Mouse (Mus musculus): ENCODE measurements around the gene Sugct. TPM values are rescaled to one million over a fixed set of nuclear protein-coding genes. Genes with fewer than 3 reads are reported as not detected.

Sugct gene
- polyA plus RNA-seq, 1 experiment from 2014 or later, result 3.8 TPM

DNA sequence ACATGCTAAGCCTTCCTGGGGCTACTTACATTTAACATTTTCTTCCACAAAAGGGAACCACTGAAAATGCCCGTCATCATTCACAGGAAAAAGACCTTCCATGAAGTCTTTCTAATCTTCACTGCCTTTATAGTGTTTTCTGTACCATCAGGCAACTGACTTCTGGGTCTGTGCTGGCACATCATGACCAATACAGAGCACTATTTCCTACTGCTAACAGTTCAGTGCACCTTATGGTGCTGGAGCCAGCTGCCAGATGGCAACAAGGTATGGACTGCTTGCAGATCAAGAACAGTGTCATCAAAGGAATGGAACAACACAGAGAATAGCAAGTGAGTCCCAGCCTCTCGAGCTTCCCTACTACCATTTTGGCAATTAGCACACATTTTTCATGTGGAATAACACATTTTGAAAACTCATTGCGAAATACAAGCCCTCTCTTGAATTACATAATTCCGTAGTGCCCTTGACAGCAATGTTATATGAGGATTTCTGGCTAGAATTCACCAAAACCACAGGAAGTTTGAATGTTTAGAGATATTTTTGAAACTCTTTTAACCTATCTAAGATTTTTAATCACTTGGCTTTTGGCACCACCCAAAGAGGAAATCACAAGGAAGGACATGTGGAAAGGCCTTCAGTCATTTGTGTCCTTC, 359.3 kb downstream of the Sugct start:
- no peak for DNase-seq (ENCODE audit: low spot score)
- no peaks in the 10 kb centered on the region for H3K27me3 ChIP-seq (replicated peaks; ENCODE audit: low read depth, poor library complexity, severe bottlenecking)
- 85% methylated on average over 4 of the region's 4 CpGs for WGBS

DNA sequence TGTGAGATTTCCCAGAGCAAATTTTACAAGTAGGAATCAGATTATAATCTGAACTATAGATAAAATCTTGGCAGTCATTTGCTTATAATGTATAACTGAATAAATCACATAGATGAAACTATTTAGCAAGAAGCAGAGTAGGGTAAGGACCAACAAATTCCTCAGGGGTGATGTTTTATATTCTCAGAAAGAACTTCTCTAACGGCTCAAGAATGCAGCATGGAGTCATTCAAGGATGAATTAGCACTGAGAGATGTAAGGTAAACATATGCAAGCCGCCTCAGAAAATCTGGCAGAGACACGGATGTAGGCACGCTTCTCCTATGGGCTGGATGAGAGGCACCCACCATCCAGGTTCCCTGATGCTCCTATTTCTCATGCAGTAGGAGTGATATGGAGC, 368.5 kb downstream of the Sugct start:
- H3K4me1 ChIP-seq, result no peaks in the 10 kb centered on the region
- no peak for DNase-seq (ENCODE audit: low spot score)
- WGBS, result 92% methylated on average over 4 of the region's 4 CpGs
- H3K9me3 ChIP-seq, result no peaks in the 10 kb centered on the region
- H3K36me3 ChIP-seq (replicated peaks), result no peaks in the 10 kb centered on the region
- H3K4me3 ChIP-seq, result no peak overlapping the region
- H3K27ac ChIP-seq (replicated peaks), result no peak overlapping the region
- no peaks in the 10 kb centered on the region for H3K27me3 ChIP-seq (replicated peaks; ENCODE audit: low read depth, poor library complexity, severe bottlenecking)

More for the DNA sequence above, 359.3 kb downstream of the Sugct start:
- no peaks in the 10 kb centered on the region for H3K4me1 ChIP-seq
- no peaks in the 10 kb centered on the region for H3K9me3 ChIP-seq
- H3K4me3 ChIP-seq, result no peak overlapping the region
- H3K27ac ChIP-seq (replicated peaks), result no peak overlapping the region
- H3K36me3 ChIP-seq (replicated peaks), result no peaks in the 10 kb centered on the region

DNA sequence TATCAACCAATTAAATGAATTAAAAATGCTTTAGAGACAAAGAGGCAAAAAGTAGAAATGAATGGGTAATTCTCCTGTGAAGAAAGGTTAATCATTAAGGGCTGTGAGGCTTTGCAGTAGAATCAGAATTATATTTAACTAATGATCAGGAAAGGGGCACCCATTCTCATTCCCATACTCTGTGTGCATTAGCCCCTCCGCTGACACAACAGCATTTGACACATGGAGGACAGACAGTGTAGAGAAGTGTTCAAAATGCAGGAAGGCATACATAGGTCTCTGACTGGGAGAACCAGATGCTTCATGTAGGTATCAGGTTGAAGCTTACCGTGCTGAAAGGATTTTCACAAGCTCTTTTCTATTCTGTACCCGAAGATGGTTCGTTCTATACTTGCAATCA, 393.8 kb downstream of the Sugct start:
- no peaks in the 10 kb centered on the region for H3K36me3 ChIP-seq (replicated peaks)
- H3K4me1 ChIP-seq, result peaks cover 4% of the 10 kb centered on the region; the same call in 1 of the 2 replicates
- no peak overlapping the region for H3K4me3 ChIP-seq
- 90% methylated on average over 4 of the region's 4 CpGs for WGBS
- H3K27ac ChIP-seq (replicated peaks), result no peak overlapping the region
- no peak for DNase-seq (ENCODE audit: low spot score)
- H3K27me3 ChIP-seq (replicated peaks; ENCODE audit: low read depth, poor library complexity, severe bottlenecking), result no peaks in the 10 kb centered on the region
- H3K9me3 ChIP-seq, result no peaks in the 10 kb centered on the region

DNA sequence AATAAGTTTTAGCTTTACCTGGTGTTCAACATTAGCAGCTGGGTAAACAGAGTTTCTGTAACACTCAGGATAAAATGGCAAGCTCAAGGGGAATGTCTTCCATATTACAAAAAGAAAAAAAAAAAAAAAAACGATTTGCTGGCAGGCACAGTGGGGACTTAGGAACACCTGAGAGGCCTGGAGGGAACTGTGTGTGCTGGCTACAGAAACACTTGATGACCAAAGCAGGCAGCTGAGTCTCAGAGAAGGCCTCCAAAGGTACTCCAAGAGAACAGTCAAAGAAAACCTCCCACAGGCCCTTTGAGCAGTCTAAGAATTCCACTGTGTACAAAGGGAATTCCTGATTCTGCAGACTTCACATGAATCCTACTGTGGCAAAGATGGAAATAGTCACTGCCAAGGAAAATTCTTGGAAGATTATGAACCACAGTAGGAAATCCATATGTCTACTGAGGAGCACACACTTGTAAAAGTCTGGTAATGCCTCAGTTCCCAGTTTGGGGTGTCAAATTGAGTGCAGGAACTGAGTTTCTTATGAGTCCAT, 397.8 kb downstream of the Sugct start:
- no peaks in the 10 kb centered on the region for H3K36me3 ChIP-seq (replicated peaks)
- H3K4me3 ChIP-seq, result no peak overlapping the region
- 56% methylated on average over 1 of the region's 1 CpGs for WGBS
- no peaks in the 10 kb centered on the region for H3K9me3 ChIP-seq
- H3K4me1 ChIP-seq, result peaks cover 4% of the 10 kb centered on the region; the same call in 1 of the 2 replicates
- no peak for DNase-seq (ENCODE audit: low spot score)
- no peak overlapping the region for H3K27ac ChIP-seq (replicated peaks)
- no peaks in the 10 kb centered on the region for H3K27me3 ChIP-seq (replicated peaks; ENCODE audit: low read depth, poor library complexity, severe bottlenecking)

DNA sequence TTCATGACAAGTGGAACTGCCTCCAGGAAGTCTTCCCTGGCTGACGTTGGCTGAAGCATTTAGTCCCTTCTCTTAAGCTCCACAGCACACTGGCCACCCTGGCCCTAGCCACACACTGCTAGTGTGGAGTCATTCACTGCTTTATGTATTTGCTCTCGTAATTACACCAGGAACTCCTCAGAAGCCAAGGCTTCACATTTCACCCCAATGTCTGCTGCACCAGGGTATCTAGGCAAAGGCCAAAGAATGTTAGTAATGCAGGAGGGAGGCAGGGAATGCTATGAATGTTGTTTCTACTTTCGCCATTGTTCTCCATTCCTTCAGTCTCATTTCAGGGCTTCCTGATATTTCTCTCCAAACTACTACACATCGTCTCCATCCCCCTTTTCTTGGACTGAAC, 398.4 kb downstream of the Sugct start:
- Histone ChIP-seq H3K9me3 (no peaks in the 10 kb centered on the region), H3K36me3 (replicated peaks) (no peaks in the 10 kb centered on the region), H3K27me3 (replicated peaks; ENCODE audit: low read depth, poor library complexity, severe bottlenecking) (no peaks in the 10 kb centered on the region), H3K4me1 (peaks cover 4% of the 10 kb centered on the region; the same call in 1 of the 2 replicates), H3K27ac (replicated peaks) (no peak overlapping the region), H3K4me3 (no peak overlapping the region)
- 42% methylated on average over 4 of the region's 4 CpGs for WGBS
- peak; percentile 9 for DNase-seq (ENCODE audit: low spot score)

DNA sequence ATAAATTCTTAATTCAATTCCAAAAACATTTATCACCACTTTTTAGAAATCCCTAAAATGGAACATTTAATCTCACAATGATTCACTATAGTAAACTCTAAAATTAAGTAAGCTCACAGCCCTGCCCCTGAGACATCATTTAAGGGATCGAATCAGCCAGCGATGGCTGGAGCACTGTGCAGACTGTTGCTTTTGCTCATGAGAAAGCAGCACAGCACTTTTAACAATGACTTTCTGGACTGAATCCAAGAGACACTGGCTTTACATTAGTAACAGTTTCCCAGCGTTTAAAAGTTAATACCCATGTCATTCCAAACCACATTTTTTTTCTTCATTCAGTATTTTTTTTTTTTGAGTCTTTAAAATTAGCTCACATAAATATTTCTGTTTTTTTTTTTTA, 398.9 kb downstream of the Sugct start:
- no peak overlapping the region for H3K27ac ChIP-seq (replicated peaks)
- no peak for DNase-seq (ENCODE audit: low spot score)
- peaks cover 4% of the 10 kb centered on the region; the same call in 1 of the 2 replicates for H3K4me1 ChIP-seq
- WGBS, result 84% methylated on average over 3 of the region's 3 CpGs
- H3K4me3 ChIP-seq, result no peak overlapping the region
- no peaks in the 10 kb centered on the region for H3K9me3 ChIP-seq
- H3K27me3 ChIP-seq (replicated peaks; ENCODE audit: low read depth, poor library complexity, severe bottlenecking), result no peaks in the 10 kb centered on the region
- H3K36me3 ChIP-seq (replicated peaks), result no peaks in the 10 kb centered on the region

DNA sequence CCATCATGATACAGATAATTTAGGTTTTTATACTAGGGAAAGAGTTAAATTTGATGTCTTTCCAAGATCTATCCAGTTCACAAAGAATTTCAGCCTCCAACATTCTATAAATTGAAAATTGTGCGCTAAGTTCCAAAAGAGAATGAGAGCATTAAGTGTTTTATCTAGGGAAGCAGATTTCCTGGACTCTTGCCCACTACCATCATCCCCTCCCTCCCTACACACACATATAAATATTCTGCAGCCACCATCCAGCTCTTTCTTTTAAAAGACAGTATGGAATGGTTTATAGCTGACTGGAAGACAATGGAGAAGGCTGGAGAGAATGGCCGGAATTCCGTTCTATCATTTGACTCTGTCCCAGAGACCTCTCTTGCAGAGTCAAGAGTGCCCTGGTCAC, 404.3 kb downstream of the Sugct start:
- no peaks in the 10 kb centered on the region for H3K4me1 ChIP-seq
- 91% methylated on average over 3 of the region's 3 CpGs for WGBS
- no peak overlapping the region for H3K27ac ChIP-seq (replicated peaks)
- DNase-seq (ENCODE audit: low spot score), result no peak
- no peaks in the 10 kb centered on the region for H3K9me3 ChIP-seq
- H3K4me3 ChIP-seq, result no peak overlapping the region
- no peaks in the 10 kb centered on the region for H3K36me3 ChIP-seq (replicated peaks)
- H3K27me3 ChIP-seq (replicated peaks; ENCODE audit: low read depth, poor library complexity, severe bottlenecking), result no peaks in the 10 kb centered on the region

DNA sequence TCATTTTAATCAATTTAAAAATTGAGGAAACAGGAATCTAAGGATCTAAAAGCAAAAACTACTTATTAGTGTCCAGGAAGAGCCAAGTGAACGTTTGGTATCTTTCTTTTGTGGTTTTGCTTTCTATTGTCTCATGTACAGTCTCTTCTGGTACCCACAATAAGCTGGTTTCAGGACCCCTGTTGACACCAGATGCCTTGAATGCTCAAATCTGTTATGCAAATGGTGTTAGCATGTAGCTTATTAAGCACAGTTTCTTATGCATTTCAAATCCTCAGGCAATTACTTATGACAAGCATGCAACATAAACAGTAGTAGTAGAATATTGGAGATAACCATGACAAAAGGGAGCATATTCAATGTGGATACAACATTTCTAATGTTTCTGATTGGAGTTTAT, 407.0 kb downstream of the Sugct start:
- 54% methylated on average over 1 of the region's 1 CpGs for WGBS
- DNase-seq (ENCODE audit: low spot score), result no peak
- Histone ChIP-seq H3K4me3 (no peak overlapping the region), H3K27me3 (replicated peaks; ENCODE audit: low read depth, poor library complexity, severe bottlenecking) (no peaks in the 10 kb centered on the region), H3K36me3 (replicated peaks) (no peaks in the 10 kb centered on the region), H3K27ac (replicated peaks) (no peak overlapping the region), H3K4me1 (no peaks in the 10 kb centered on the region), H3K9me3 (no peaks in the 10 kb centered on the region)

DNA sequence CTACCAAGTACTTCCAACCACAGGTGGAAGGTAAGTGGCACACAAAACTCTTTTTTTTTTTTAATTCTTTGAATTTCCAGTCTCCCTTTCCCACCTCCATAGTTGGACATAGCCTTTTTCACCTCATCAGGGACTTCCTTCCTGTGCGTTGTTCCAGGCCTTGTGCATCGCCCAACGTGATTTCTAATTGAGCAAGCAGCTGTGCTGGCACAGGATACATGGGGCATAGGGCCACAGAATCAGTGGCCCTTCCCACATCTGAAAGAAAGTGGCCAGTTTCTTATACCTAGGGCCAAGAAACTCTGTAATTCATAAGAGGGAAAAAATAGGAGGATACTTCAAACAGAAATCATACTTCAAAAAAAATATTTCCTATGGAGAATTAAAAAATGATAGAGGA, 449.4 kb downstream of the Sugct start:
- WGBS, result 87% methylated on average over 3 of the region's 3 CpGs

DNA sequence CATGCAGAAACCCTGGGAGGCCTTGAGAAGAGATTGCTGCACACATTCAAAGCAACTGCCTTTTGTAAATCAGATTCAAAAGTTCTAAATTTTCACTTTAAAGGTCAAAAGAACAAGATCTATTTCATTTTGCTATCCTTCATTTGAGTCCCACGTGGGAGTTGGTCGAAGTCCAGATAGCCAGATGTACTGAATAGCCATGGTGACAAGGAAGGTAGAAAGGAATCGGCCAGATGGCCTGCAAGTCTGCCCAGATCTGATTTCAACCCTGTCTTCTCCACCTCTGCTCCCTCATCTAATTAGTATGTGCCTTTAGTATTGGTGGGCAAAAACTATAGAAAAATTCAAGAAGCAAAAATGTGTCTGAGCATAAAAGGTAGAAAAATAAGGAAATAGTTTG, 478.8 kb downstream of the Sugct start:
- Histone ChIP-seq H3K9me3 (no peaks in the 10 kb centered on the region), H3K36me3 (replicated peaks) (no peaks in the 10 kb centered on the region), H3K27me3 (replicated peaks; ENCODE audit: low read depth, poor library complexity, severe bottlenecking) (no peaks in the 10 kb centered on the region), H3K4me3 (no peak overlapping the region), H3K27ac (replicated peaks) (no peak overlapping the region), H3K4me1 (peaks cover 3% of the 10 kb centered on the region; the same call in 1 of the 2 replicates)
- no peak for DNase-seq (ENCODE audit: low spot score)
- 53% methylated on average over 3 of the region's 3 CpGs for WGBS

More for the DNA sequence above, 449.4 kb downstream of the Sugct start:
- Histone ChIP-seq H3K9me3 (no peaks in the 10 kb centered on the region), H3K4me3 (no peak overlapping the region), H3K27me3 (replicated peaks; ENCODE audit: low read depth, poor library complexity, severe bottlenecking) (no peaks in the 10 kb centered on the region), H3K4me1 (no peaks in the 10 kb centered on the region), H3K36me3 (replicated peaks) (no peaks in the 10 kb centered on the region), H3K27ac (replicated peaks) (no peak overlapping the region)
- no peak for DNase-seq (ENCODE audit: low spot score)

DNA sequence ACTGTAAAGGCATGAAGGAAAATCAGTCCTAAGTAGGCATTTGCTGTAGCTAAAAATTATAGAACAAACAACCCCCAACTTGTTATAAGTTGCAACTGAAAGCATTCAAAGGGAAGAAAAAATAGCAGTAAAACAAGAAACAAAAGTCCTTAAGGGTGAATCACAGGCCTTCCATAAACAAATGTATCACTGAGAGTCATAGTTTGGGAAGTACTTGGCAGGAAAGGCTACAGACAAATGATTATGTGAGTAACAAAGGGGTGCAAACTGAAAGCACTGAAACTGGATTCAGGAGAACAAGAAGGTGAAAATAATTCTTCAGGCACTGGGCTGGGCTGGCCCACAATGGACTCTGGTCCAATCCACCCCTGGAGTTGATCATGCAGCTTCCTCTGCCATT, 482.7 kb downstream of the Sugct start:
- no peaks in the 10 kb centered on the region for H3K36me3 ChIP-seq (replicated peaks)
- no peaks in the 10 kb centered on the region for H3K27me3 ChIP-seq (replicated peaks; ENCODE audit: low read depth, poor library complexity, severe bottlenecking)
- no peak for DNase-seq (ENCODE audit: low spot score)
- H3K27ac ChIP-seq (replicated peaks), result no peak overlapping the region
- no peaks in the 10 kb centered on the region for H3K9me3 ChIP-seq
- H3K4me1 ChIP-seq, result peaks cover 3% of the 10 kb centered on the region; the same call in 1 of the 2 replicates
- H3K4me3 ChIP-seq, result no peak overlapping the region

DNA sequence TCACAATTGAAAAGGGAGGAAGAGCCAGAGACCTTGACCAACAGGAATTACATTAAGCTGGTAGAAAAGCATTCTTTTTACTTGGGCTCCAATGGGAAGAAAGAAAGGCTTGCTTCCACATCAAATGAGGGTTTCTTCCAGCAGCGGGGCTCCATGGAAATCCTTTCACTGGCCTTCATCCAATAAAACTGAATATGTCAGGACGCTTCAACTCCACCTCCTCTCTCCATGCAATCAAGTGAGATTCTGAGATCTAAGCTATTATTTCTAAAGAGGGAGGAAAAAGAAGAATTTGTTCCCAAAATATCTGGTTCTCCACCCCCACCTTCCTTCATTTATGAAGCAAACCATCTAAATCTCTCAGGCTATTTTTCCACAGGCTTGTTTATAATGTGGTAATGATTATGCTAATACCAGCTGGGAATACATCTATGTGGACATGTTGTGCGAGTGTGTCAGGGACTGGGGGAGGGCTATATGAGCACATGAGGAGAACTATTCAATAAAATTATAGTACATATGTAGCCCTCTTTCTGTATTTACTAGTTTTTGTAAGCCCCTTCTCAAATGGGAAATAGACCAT, 505.1 kb downstream of the Sugct start:
- H3K4me3 ChIP-seq, result no peak overlapping the region
- H3K36me3 ChIP-seq (replicated peaks), result no peaks in the 10 kb centered on the region
- no peak overlapping the region for H3K27ac ChIP-seq (replicated peaks)
- no peak for DNase-seq (ENCODE audit: low spot score)
- 61% methylated on average over 3 of the region's 3 CpGs for WGBS
- no peaks in the 10 kb centered on the region for H3K27me3 ChIP-seq (replicated peaks; ENCODE audit: low read depth, poor library complexity, severe bottlenecking)
- no peaks in the 10 kb centered on the region for H3K9me3 ChIP-seq
- H3K4me1 ChIP-seq, result peaks cover 13% of the 10 kb centered on the region

DNA sequence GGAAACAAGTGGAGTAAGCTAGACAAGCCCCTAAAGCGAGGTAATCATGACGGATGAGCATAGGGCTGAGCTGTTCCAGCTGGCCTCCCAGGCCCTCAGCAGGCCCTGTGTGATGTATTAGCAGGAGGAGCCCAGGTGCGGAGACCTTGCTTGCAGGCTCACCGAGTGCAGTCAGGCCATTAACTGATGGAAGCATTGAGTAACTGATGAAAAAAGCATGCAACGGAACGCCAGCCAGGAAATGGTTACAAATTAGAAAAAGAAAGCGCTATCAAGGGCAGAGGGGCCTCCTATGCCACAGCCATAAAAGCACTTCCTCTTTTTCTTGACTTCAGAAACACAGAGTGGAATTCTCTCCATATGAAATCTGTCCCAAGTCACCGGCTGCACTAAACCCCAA, 510.1 kb downstream of the Sugct start:
- Histone ChIP-seq H3K27ac (replicated peaks) (0 out of 2 replicates have a peak overlapping the region, but pooled peaks have one; percentile 51), H3K27me3 (replicated peaks; ENCODE audit: low read depth, poor library complexity, severe bottlenecking) (no peaks in the 10 kb centered on the region), H3K4me1 (peaks cover 13% of the 10 kb centered on the region), H3K9me3 (no peaks in the 10 kb centered on the region), H3K4me3 (no peak overlapping the region), H3K36me3 (replicated peaks) (no peaks in the 10 kb centered on the region)
- 45% methylated on average over 8 of the region's 8 CpGs for WGBS
- peak; percentile 52 for DNase-seq (ENCODE audit: low spot score)
